Mouse (Mus musculus): Measurements from ENCODE around the gene Unc80. TPM values are rescaled to one million over a fixed set of nuclear protein-coding genes. Genes with fewer than 3 reads are reported as not detected.
"Not testable (repeated sequence)": the region's sequence is repeated elsewhere in the genome, so short reads cannot be mapped to it uniquely, and the experiment has no call there.

Gene Unc80
- polyA plus RNA-seq, 3 experiments from 2014 or later = 0.03 TPM; not detected in 2

- no peak for ATAC-seq
These were observed 170.0 kb downstream of the Unc80 start for GRCm38 (mm10) chr1:66638177-66638576.

- no peak for ATAC-seq
These were observed 178.7 kb downstream of the Unc80 start for GRCm38 (mm10) chr1:66646894-66647293.

- ATAC-seq = peak; percentile 71
These were observed 181.4 kb downstream of the Unc80 start for GRCm38 (mm10) chr1:66649568-66649967.

DNA sequence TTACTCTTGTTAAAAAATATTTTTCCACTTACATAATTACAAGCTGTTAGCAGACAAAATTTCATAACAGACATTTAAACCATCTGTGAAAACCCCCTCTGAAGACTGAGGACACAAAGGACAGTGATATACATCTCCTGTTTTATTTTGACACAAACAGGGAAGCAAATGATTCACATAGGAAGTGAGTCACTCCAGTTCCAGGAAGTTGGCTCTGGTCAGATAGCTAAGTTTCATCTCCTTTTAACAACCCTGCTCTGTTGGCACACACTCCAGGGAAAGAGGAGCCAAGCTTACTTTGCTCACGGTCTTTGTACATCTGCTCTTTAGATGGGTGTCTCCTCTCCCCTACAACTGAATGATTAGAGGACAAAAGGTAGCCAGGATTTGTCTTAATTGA, 181.8 kb downstream of the Unc80 start:
- no peak for ATAC-seq

DNA sequence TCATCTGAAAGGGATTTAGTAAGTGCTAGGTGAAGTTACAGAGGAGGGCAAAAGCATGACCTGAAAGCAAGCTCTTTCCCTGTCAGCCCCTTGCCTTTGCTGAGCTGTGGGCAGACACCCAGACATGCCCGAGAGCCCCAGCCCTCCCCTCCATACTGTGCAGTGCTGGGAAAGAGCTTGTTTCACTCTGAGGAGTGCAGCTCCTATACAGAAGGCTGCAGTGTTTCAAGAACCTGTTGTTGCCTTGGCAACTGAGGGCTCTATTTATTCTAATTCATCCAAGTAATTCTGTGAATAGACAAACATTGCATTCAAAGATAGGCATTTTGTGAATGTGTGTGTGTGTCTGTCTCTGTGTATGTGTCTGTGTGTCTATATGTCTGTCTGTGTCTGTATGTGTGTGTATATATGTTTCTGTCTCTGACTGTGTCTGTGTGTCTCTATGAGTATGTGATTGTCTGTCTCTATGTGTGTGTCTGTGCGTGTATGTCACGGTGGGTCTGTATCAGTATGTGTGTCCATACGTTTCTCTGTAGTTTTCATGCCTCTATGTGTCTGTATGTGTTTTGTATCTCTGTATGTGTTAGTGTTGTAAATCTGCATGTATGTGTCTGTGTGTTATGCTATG, 187.1 kb downstream of the Unc80 start:
- no peak for ATAC-seq

DNA sequence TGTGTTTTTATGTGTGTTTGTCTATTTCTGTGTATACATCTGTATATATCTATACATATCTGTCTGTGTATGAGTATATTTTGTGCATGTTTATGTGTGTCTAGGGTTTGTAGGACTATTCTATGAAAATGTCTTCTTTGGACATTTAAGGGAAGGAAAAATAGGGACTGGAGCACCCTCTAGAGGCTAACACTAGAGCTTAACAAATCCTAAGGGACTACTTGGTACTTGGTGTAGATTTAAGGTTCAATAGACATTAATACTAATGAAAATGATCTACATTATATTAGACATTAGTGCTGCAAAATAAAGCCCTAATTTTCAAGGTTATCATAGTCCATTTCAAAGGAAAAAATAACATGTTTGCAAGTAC, 187.6 kb downstream of the Unc80 start:
- ATAC-seq = no peak

- ATAC-seq = no peak
These were observed 203.3 kb downstream of the Unc80 start for GRCm38 (mm10) chr1:66671475-66671874.

DNA sequence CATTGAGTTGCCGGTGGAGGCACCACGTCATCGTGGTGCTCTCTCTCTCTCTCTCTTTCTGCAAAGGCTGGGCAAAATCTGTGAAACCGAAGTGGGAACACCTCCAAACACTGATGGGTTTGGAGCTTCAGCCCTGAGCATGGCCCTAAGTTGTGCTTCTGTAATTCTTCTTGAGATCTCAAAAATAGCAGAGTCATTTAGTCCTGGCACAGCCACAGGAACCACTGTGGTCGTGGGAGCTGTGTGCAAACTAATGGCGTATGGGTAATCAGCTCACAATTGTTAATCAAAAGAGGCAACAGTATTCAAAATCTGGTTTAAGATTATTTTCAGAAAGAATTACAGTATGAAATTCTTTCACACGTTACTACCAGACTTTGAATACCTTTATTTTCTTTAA, 204.6 kb downstream of the Unc80 start:
- no peak for ATAC-seq

DNA sequence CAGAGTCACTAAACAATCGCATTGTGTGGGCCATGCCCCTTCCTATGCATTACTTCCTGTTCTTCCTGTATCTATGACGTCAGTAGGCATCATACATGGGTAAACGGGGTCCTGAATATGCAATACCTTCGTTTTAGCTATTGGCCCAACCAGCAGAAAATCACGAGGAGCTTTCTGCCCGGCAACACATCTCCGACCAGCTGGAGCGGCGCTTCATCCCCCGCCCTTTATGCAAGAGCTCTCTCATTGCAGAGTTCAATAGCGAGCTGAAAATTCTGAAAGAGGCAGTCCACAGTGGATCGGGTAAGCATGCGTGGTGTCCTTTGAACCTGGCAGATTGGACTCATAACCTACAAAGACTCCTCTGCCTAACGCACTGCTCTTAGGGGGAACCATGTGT, 209.8 kb downstream of the Unc80 start:
- ATAC-seq = no peak

DNA sequence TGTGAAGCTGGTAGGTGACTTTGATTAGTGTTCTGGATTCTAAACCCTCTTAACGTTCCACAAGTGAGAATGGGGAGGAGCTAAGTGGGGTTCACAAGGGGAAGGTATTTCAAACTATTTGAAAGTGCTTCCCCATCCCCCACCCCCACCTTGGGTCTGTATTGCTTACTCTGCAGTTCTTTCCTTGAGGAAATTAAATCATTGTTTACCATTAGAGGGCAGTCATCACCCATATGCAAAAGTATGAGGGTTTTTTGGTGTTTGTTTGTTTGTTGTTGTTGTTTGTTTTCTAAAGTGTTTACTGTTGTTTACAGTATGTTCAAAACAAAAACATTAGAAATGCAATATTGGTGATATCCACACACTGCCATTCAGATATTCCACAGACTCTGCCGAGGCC, 210.5 kb downstream of the Unc80 start:
- ATAC-seq = no peak

DNA sequence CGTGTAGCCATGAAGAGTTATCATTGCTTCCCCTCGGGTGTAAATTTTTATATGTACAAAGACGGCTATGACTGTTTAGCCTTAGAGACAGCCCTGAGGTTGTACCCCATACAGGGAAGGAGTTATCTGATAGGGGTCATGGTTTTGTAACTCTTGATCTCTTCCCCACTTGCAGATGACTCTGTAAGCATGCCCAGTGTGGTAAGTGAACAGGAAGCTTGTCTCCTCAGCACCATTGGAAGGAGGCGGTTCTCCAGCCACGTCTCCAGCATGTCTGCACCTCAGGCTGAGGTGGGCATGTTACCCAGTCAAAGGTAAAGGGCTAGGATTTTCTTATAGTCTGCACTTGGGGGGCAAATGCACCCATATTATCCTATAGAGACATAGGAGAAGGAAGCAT, 214.8 kb downstream of the Unc80 start:
- ATAC-seq = no peak

GRCm38 (mm10) chr1:66691772-66692171, 223.6 kb downstream of the Unc80 start:
- ATAC-seq = no peak

DNA sequence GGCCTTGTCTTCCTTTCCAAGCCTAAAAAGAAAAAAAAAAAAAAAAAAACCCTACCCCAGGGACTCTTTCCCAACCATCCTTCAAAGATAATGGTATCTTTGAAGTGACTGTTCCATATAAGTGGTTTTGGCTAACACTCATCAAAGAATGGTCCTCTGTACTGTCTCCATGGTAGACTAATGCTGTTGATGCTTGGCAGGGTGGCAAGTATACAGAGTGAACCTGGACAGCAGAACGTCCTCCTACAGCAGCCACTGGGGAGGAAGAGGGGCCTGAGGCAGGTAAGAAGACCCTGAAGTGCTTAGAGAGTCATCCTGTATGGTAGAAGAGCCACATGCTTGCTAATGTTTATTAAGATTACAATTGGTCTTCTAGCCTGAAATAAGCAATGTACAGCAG, 224.1 kb downstream of the Unc80 start:
- no peak for ATAC-seq

GRCm38 (mm10) chr1:66692780-66693392, 224.7 kb downstream of the Unc80 start:
- no peak for ATAC-seq

GRCm38 (mm10) chr1:66694266-66694665, 226.1 kb downstream of the Unc80 start:
- ATAC-seq = no peak

DNA sequence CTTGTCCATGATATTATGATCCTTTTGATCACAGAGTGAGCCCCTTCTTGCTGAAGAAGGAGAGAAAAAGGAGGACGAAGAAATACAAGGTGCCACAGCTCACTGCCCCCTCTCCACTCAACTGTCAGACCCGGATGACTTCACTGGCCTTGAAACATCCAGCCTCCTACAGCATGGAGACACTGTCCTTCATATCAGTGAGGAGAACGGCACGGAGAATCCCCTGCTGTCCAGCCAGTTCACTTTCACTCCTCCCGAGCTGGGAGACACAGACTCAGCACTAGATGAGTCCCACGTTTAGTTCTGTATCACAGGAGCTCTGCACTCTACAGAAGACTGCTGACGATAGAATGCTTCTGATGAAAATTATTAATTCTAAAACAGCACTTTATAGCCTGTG, 227.1 kb downstream of the Unc80 start:
- ATAC-seq = no peak

DNA sequence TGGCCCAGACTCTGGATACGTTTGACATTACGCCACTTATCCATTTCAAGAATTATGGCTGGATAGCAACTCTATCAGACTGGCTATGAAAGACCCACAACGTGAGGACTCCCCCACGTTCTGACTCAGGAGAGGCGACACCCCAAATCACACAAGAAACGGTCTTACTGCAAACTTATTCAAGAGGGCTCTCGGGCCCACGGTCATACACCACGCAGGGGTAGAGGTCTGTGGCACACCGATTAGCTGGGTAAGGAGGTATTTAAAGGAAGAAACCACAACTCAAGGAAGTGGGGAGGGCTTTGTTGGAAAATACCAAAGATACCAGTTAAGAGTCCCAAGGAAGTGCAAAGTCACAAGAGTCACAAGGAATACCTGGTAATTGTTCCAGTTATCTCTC, 231.5 kb downstream of the Unc80 start:
- ATAC-seq = not testable (repeated sequence)

DNA sequence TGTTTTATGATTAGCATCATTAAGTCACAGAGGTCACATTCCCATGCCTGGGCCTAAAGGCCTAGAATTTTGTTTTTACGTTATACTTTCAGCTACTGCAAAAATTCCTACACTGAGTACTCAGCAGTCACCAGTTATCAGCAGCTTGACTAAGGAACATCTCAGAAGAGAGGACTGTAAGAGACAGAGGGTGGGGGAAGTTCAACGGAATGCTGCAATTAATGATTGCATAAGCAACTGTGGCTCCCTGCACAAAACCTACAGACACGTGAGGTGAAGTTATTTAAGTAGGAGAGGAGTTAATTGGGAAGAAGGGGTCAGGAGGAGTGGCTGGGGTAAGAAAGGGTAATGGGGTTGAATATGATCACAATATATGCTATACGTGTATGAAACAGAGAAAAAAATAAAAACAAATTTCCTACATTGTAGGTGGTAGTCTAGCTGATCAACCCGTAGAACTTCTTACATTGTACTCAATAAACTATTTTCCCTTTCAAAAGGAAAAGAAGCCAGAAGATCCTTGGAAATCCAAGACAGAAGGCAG, 232.1 kb downstream of the Unc80 start:
- no peak for ATAC-seq

GRCm38 (mm10) chr1:66700693-66701575, 232.8 kb downstream of the Unc80 start, which contains the start of gene Rpe:
Gene Rpe, plus strand, starts transcription at chr1:66700831.
- peak; percentile 98 for ATAC-seq

DNA sequence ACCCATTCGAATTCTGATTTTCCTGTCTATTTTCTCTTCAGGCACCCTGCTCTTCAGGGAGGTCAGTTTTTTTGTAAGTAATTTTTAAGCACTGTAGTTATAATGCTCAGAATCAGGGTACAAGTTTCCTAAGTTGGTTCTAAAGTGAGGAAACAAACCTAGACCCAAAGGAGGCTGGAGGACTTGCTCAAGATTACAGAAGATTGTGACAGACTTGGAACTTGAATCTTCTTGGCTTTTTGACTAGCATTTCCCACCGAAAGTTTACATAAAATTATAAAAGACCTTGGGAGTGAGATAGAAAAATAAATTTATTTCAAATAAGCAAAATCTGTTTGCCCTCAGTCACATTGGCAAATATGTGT, 233.4 kb downstream of the Unc80 start:
- no peak for ATAC-seq

DNA sequence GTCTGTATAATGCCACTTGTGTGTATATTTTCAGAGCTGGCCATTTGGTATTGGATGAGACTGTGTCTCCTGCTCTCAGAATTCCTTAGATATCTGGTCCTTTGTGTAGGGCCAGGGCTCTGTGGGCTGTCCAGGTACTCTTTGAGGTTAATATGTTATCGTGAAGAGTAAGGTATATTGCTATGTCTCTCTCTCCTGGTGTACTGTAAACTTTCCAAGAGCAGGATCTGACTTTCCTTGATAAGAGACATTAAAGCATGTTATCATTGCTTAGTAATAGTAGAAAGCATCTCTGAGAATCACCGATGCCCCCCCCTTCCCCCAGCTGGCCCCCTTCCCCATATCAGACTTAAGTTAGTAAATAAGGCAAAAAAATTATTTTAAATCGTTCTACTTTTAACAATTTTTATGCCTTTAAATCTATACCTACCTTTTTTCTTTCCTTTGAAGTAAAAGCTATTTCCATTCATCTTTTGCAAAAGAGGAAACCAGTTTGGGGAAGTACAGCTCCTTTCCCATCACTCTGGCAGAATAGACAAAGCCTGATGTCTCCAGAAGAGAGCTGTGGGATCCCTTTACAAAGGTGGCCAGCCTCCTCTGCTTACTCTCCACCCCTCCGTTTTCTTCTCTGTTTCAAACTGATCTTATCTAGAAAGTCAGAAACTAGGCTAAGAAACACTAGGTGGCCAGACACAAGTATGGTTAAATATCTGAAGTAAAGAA, 234.6 kb downstream of the Unc80 start:
- ATAC-seq = no peak

GRCm38 (mm10) chr1:66704523-66704922, 236.4 kb downstream of the Unc80 start:
- ATAC-seq = no peak

DNA sequence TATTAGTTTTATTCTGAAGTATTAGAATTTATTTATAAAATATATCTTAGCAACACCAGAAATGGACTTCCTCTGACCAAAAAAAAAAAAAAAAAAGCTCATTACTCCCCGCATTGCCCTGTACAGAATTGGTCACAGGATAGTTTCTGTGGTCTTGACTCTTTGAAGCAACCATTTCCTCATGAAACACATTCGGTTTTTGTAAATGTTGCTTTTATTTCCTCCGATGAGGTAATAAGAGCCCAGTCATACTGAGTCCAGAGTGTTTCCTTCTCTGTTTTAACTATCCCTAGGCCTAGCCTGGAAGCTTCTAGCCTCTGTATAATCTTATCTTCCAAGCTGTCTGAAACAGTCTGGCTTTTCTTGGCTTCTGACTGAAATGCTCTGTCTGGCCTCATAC, 244.7 kb downstream of the Unc80 start:
- no peak for ATAC-seq
